Mouse (Mus musculus): ENCODE results near the gene Ctnnd2. TPM values are rescaled to one million over a fixed set of nuclear protein-coding genes. Genes with fewer than 3 reads are reported as not detected.

Ctnnd2 gene
- polyA plus RNA-seq, 1 experiment from 2014 or later: 17.2 TPM

- peak overlapping the region; percentile 71; the same call in 1 of the 2 replicates for H3K9ac ChIP-seq (ENCODE audit: low read length)
- no peaks in the 10 kb centered on the region for H3K9me3 ChIP-seq (ENCODE audit: control insufficient read depth, low read length)
- H3K27ac ChIP-seq (ENCODE audit: low read length): no peak overlapping the region
- no peaks in the 10 kb centered on the region for H3K36me3 ChIP-seq (ENCODE audit: control insufficient read depth, insufficient read depth, low read length)
- peak overlapping the region; percentile 84 for H3K4me2 ChIP-seq (ENCODE audit: low read depth, low read length)
- H3K4me3 ChIP-seq (ENCODE audit: low read length): peak overlapping the region; percentile 71
- H3K27me3 ChIP-seq (ENCODE audit: control insufficient read depth, insufficient read depth, low read depth, low read length): peaks cover 30% of the 10 kb centered on the region
- 29% methylated on average over 7 of the region's 7 CpGs for WGBS
- ATAC-seq (ENCODE audit: low read depth): no peak
- H3K4me1 ChIP-seq (replicated peaks; ENCODE audit: control insufficient read depth, insufficient read depth, low read length): peaks cover 3% of the 10 kb centered on the region; the same call in 1 of the 2 replicates
Observed at GRCm38 (mm10) chr15:30174321-30174720, 1.9 kb downstream of the Ctnnd2 start.

GRCm38 (mm10) chr15:30184020-30184419, 11.6 kb downstream of the Ctnnd2 start:
- ATAC-seq (ENCODE audit: low read depth): no peak
- no peak overlapping the region for H3K9ac ChIP-seq (ENCODE audit: low read length)
- H3K27ac ChIP-seq (ENCODE audit: low read length): no peak overlapping the region

GRCm38 (mm10) chr15:30190872-30191271, 18.5 kb downstream of the Ctnnd2 start:
- no peaks in the 10 kb centered on the region for H3K27me3 ChIP-seq (ENCODE audit: control insufficient read depth, insufficient read depth, low read depth, low read length)
- H3K36me3 ChIP-seq (ENCODE audit: control insufficient read depth, insufficient read depth, low read length): no peaks in the 10 kb centered on the region
- no peak overlapping the region for H3K4me3 ChIP-seq (ENCODE audit: low read length)
- ATAC-seq (ENCODE audit: low read depth): no peak
- no peak overlapping the region for H3K27ac ChIP-seq (ENCODE audit: low read length)
- no peaks in the 10 kb centered on the region for H3K9me3 ChIP-seq (ENCODE audit: control insufficient read depth, low read length)
- no peak overlapping the region for H3K9ac ChIP-seq (ENCODE audit: low read length)
- H3K4me2 ChIP-seq (ENCODE audit: low read depth, low read length): no peak overlapping the region
- no peaks in the 10 kb centered on the region for H3K4me1 ChIP-seq (replicated peaks; ENCODE audit: control insufficient read depth, insufficient read depth, low read length)

More at GRCm38 (mm10) chr15:30184020-30184419, 11.6 kb downstream of the Ctnnd2 start:
- 89% methylated on average over 7 of the region's 7 CpGs for WGBS
- Histone ChIP-seq H3K36me3 (ENCODE audit: control insufficient read depth, insufficient read depth, low read length) (no peaks in the 10 kb centered on the region), H3K4me2 (ENCODE audit: low read depth, low read length) (no peak overlapping the region), H3K9me3 (ENCODE audit: control insufficient read depth, low read length) (no peaks in the 10 kb centered on the region), H3K4me3 (ENCODE audit: low read length) (no peak overlapping the region), H3K4me1 (replicated peaks; ENCODE audit: control insufficient read depth, insufficient read depth, low read length) (no peaks in the 10 kb centered on the region), H3K27me3 (ENCODE audit: control insufficient read depth, insufficient read depth, low read depth, low read length) (no peaks in the 10 kb centered on the region)

DNA sequence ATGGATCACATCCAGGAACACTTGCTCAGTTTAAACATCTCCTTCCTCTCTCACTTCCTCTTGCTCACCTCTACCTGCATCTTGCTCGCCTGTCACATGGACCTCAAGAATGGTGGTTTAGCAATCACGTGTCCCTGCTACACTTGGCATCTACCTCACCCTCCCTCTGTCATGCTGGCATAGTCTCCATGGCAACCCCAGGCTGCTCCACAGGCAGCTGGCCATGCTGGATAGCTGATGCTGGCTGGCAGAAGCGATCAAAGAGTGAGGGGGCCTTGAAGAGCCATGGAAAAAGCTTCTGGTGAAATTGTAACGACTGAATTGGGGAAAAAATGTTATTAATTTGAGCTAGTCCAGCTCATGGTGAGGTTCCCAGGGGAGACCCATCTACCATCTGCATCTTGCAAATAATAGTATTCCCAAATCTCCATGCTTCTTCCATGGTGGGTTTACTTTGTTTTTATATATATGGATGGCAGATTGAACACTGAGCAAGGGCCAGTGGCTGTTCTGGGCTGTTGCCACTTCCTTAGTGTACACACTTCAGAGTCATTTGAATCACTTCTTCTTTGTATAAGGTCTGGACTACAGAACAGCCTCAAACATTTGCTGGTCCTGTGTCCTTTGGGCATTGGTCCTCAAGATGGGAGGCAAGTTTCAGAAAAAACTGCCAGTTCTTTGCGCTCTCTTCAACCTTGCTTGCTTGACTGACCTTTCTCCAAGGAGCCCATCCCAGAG, 19.7 kb downstream of the Ctnnd2 start:
- Histone ChIP-seq H3K27me3 (ENCODE audit: control insufficient read depth, insufficient read depth, low read depth, low read length) (no peaks in the 10 kb centered on the region), H3K9me3 (ENCODE audit: control insufficient read depth, low read length) (no peaks in the 10 kb centered on the region), H3K4me1 (replicated peaks; ENCODE audit: control insufficient read depth, insufficient read depth, low read length) (no peaks in the 10 kb centered on the region), H3K4me2 (ENCODE audit: low read depth, low read length) (no peak overlapping the region), H3K27ac (ENCODE audit: low read length) (no peak overlapping the region), H3K36me3 (ENCODE audit: control insufficient read depth, insufficient read depth, low read length) (no peaks in the 10 kb centered on the region), H3K9ac (ENCODE audit: low read length) (no peak overlapping the region), H3K4me3 (ENCODE audit: low read length) (no peak overlapping the region)
- 59% methylated on average over 5 of the region's 5 CpGs for WGBS
- no peak for ATAC-seq (ENCODE audit: low read depth)

DNA sequence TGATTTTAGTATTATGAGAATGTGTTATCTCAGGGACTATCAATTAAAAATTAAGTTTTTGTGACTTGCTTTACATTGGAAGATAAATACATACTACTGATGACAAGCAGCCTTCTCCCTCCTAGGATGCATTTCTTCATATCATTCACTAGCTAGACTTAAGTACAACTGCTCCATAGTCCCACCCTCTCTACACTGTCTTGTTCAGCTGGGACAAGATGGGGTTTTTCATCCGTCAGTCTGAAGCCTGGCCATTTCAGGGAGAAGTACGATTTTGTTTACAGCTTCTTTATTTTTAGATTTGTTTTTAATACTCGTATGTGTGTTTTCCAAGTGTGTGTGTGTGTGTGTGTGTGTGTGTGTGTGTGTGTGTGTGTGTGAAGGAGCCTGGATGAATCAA, 26.0 kb downstream of the Ctnnd2 start:
- Histone ChIP-seq H3K4me3 (ENCODE audit: low read length) (no peak overlapping the region), H3K4me1 (replicated peaks; ENCODE audit: control insufficient read depth, insufficient read depth, low read length) (no peaks in the 10 kb centered on the region), H3K36me3 (ENCODE audit: control insufficient read depth, insufficient read depth, low read length) (no peaks in the 10 kb centered on the region), H3K4me2 (ENCODE audit: low read depth, low read length) (no peak overlapping the region), H3K9me3 (ENCODE audit: control insufficient read depth, low read length) (no peaks in the 10 kb centered on the region), H3K9ac (ENCODE audit: low read length) (no peak overlapping the region), H3K27ac (ENCODE audit: low read length) (no peak overlapping the region), H3K27me3 (ENCODE audit: control insufficient read depth, insufficient read depth, low read depth, low read length) (no peaks in the 10 kb centered on the region)
- peak; percentile 61; the same call in 1 of the 2 replicates for ATAC-seq (ENCODE audit: low read depth)
- 39% methylated on average over 3 of the region's 3 CpGs for WGBS

- H3K4me2 ChIP-seq (ENCODE audit: low read depth, low read length): no peak overlapping the region
- WGBS: 74% methylated on average over 1 of the region's 1 CpGs
- peak; percentile 47 for ATAC-seq (ENCODE audit: low read depth)
Observed at GRCm38 (mm10) chr15:30199785-30200184, 27.4 kb downstream of the Ctnnd2 start.

DNA sequence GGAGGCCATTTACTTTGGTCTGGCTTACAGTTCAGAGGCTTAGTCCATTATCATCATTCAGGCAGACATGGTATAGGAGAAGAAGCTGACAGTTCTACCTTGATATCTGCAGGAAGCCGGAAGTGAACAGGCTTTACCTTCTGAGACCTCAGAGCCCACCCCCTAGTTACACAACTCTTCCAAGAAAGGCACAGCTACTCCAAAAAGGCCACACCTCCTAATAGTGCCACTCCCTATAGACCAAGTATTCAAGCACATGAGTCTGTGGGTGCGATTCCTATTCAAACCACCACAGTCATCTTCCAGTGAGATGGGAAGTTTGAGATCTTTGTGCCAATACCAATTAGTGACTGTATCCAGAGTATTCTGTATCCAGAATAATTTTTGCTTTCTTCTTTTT, 28.8 kb downstream of the Ctnnd2 start:
- H3K9ac ChIP-seq (ENCODE audit: low read length): no peak overlapping the region
- 81% methylated on average over 2 of the region's 2 CpGs for WGBS

More at GRCm38 (mm10) chr15:30199785-30200184, 27.4 kb downstream of the Ctnnd2 start:
- Histone ChIP-seq H3K27ac (ENCODE audit: low read length) (no peak overlapping the region), H3K36me3 (ENCODE audit: control insufficient read depth, insufficient read depth, low read length) (no peaks in the 10 kb centered on the region), H3K27me3 (ENCODE audit: control insufficient read depth, insufficient read depth, low read depth, low read length) (no peaks in the 10 kb centered on the region), H3K4me3 (ENCODE audit: low read length) (no peak overlapping the region), H3K9ac (ENCODE audit: low read length) (no peak overlapping the region), H3K9me3 (ENCODE audit: control insufficient read depth, low read length) (no peaks in the 10 kb centered on the region), H3K4me1 (replicated peaks; ENCODE audit: control insufficient read depth, insufficient read depth, low read length) (no peaks in the 10 kb centered on the region)

DNA sequence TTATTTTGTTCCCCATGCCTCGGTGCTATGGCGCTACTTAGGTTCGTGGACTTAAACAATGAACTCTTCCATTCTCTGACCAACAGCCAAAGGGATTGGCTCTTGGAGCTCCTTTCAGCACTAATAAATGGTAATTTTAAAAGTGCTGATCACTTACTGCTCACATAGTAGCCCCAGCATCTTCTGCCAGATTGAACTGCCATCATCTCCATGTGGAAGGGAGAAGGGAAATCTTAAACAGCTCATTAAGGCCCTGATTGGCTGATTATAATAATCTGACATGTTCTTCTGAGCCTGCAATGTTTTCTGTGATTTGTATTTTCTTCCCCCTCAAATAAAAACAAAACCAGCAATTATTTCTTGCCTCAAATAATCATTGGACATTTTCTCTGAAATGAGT, 29.2 kb downstream of the Ctnnd2 start:
- no peak overlapping the region for H3K4me3 ChIP-seq (ENCODE audit: low read length)
- H3K4me1 ChIP-seq (replicated peaks; ENCODE audit: control insufficient read depth, insufficient read depth, low read length): no peaks in the 10 kb centered on the region
- no peak overlapping the region for H3K4me2 ChIP-seq (ENCODE audit: low read depth, low read length)
- no peak for ATAC-seq (ENCODE audit: low read depth)
- H3K27me3 ChIP-seq (ENCODE audit: control insufficient read depth, insufficient read depth, low read depth, low read length): no peaks in the 10 kb centered on the region
- no peaks in the 10 kb centered on the region for H3K36me3 ChIP-seq (ENCODE audit: control insufficient read depth, insufficient read depth, low read length)
- H3K9ac ChIP-seq (ENCODE audit: low read length): no peak overlapping the region
- 87% methylated on average over 3 of the region's 3 CpGs for WGBS
- no peaks in the 10 kb centered on the region for H3K9me3 ChIP-seq (ENCODE audit: control insufficient read depth, low read length)
- no peak overlapping the region for H3K27ac ChIP-seq (ENCODE audit: low read length)

More for the DNA sequence above, 28.8 kb downstream of the Ctnnd2 start:
- Histone ChIP-seq H3K9me3 (ENCODE audit: control insufficient read depth, low read length) (no peaks in the 10 kb centered on the region), H3K4me3 (ENCODE audit: low read length) (no peak overlapping the region), H3K36me3 (ENCODE audit: control insufficient read depth, insufficient read depth, low read length) (no peaks in the 10 kb centered on the region), H3K4me2 (ENCODE audit: low read depth, low read length) (no peak overlapping the region), H3K27ac (ENCODE audit: low read length) (no peak overlapping the region), H3K4me1 (replicated peaks; ENCODE audit: control insufficient read depth, insufficient read depth, low read length) (no peaks in the 10 kb centered on the region), H3K27me3 (ENCODE audit: control insufficient read depth, insufficient read depth, low read depth, low read length) (no peaks in the 10 kb centered on the region)
- ATAC-seq (ENCODE audit: low read depth): 0 out of 2 replicates have a peak, but pooled peaks have one; percentile 18

GRCm38 (mm10) chr15:30212746-30213145, 40.4 kb downstream of the Ctnnd2 start:
- 82% methylated on average over 5 of the region's 5 CpGs for WGBS

More at GRCm38 (mm10) chr15:30212746-30213145, 40.4 kb downstream of the Ctnnd2 start:
- Histone ChIP-seq H3K9ac (ENCODE audit: low read length) (no peak overlapping the region), H3K27ac (ENCODE audit: low read length) (no peak overlapping the region), H3K36me3 (ENCODE audit: control insufficient read depth, insufficient read depth, low read length) (no peaks in the 10 kb centered on the region), H3K9me3 (ENCODE audit: control insufficient read depth, low read length) (no peaks in the 10 kb centered on the region), H3K4me3 (ENCODE audit: low read length) (no peak overlapping the region), H3K27me3 (ENCODE audit: control insufficient read depth, insufficient read depth, low read depth, low read length) (no peaks in the 10 kb centered on the region), H3K4me2 (ENCODE audit: low read depth, low read length) (no peak overlapping the region), H3K4me1 (replicated peaks; ENCODE audit: control insufficient read depth, insufficient read depth, low read length) (no peaks in the 10 kb centered on the region)
- ATAC-seq (ENCODE audit: low read depth): no peak
